Mouse (Mus musculus): ENCODE measurements around the gene Vwce.

The Vwce gene

DNA sequence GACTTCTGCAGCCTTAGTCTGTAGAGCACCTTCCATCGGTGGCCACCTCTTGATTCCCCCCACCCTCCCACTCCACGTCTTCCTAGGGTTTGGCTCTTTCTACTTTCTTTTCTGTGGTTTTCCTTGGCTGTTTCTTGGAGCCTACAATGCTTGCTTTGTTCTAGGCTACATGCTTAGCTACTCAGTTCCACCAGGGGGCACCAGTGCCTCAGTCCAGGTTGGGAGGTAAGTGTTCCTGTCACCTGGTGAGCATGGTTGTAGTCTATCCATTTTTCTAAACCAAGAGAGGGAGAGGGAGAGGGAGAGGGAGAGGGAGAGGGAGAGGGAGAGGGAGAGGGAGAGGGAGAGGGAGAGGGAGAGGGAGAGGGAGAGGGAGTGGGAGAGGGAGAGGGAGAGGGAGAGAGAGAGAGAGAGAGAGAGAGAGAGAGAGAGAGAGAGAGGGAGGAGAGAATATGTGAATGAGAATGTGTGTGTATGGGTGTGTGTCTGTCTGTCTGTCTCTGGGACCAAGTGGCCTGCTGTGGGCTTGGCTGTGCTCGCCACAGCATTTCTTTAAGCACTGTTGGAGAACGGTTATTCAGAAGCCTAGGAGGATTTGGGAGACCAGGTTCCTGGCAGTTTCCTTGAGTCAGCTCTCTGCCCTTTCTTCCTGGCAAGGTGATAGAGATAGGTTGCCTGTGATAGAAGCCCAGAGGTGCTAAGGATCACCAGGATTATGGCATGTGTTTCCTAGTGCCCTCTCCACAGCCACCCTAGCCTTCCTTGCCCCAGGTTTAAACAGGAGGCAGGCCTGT lies 80.9 kb downstream of the Vwce start:
- peak; percentile 36 for DNase-seq (ENCODE audit: low read depth, low spot score)

DNA sequence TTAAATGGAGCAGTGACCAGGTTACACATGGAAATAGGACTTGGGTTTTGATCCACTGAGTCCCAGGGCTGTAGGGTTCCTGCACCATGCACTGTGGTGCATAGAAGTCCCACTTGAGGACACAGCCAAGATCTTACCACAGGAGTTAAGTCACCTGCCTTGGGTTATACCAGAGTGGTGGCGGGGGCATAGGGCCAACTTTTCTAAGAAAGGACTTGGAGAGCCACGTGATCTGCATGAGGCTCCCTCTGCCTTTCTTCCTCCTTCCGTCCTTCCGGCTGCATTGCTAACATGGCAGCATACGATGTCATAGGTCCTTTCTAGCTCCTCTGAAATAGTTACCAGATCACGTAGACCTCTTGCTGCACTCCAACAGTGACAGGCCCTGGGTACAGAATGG lies 81.5 kb downstream of the Vwce start:
- DNase-seq (ENCODE audit: low read depth, low spot score): no peak
